Mouse (Mus musculus) cerebellum, adult 11 months (tissue): ENCODE measurements around the gene Olfr601.
"Not testable (repeated sequence)": the region's sequence is repeated elsewhere in the genome, so short reads cannot be mapped to it uniquely, and the experiment has no call there.

Source experiments
- DNase-seq: peaks from one replicate; pipeline ENCODE4 v3.0.0; 2022

The Olfr601 gene

DNA sequence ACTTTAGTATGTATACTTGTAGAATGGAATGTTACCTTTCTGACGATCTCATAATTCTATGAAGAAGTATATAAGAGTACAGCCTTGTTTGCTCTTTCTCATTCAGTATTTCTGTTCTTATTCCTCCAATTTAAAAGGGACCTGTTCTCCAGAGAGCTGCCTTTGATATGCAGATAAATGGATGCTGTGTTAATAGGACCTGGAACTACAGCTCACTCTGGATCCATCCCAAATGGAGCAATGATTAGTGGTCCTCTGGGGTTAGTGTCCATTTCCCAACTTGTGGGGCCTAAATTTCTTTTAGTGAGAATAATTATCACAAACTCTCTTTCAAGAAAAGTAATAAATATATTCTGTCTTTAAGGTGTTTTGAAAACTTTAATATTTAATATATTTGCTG is at the start of gene Olfr601:
Olfr601 (minus strand) TSS at position 101 of the 400 bp plus-strand sequence.
- DNase-seq, result no peak

DNA sequence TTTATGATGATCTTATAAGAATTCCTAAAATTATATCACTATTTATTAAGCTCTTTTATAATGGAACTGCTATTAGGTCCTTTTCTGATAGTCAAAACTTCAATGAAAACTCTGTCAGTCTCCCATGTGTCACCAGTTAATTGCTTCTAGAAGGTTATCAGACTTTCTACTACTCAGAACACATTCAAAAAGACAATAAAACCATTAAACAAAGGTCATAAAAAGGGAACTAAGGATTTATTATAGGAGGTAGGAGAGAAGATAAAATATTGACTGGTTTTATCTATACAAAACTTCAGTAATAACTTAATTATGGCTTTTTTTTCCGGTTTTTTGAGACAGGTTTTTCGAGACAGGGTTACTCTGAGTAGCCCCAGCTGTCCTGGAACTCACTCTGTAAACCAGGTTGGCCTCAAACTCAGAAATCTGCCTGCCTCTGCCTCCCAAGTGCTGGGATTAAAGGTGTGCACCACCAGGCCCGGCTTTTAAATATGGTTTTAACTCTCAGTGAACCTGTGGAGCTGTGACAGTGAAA is 44.1 kb upstream of the Olfr601 start:
- not testable (repeated sequence) for DNase-seq

DNA sequence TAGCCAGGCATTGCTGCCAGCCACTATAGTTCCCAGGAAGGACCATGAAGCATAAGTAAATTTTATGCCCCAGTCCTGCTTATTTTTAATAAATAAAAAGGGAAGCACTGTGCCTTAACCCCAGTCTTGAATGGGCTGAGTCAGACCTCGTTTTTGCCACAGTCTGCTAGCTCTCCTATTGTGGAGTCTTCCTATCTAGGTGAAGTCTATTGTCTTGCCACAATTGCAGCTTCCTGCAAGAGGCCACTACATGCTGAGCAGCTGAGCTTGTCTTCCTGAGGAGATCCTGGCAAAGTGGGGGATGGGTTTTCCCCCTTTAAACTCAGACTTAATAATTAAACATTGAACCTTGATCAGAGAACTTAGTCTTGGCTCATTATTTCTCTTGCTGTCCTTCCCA is 36.5 kb upstream of the Olfr601 start:
- DNase-seq, result no peak

DNA sequence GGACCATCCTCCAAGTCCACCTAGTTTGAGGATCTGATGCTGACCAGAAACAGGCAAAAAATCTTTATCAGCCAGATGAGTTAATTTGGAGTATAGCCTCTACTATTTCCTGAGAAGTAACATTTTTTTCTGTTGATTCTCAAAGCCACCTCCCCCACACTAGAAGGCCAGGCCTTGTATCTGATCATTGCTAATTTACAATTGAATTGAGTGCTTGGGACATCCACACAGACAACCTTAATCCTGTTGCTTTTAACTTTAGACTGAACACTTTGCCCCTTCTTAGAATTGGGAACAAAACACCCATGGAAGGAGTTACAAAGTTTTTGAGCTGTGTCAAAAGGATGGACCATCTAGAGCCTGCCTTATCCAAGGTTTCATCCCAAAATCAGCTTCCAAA is 35.3 kb upstream of the Olfr601 start:
- no peak for DNase-seq

DNA sequence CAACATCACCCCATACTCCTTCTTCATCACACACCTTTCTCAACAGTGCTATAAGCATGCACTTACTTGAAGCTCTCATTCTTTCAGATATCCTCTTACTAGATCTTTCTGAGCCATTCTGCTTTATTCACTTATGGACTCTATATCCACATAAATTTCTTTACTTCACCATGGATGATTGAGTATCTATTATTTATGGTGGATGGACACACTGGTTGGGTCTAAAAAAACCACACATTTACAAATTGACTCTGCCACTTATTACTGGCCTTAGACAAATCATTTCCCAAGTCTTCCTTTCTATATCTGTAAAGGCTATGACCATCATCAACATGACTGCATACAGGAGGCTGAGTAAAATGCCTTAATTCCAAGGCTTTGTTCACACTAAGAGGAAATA is 23.6 kb upstream of the Olfr601 start, which contains the start of gene Olfr603:
Olfr603 (minus strand) TSS at position 101 of the 400 bp plus-strand sequence.
- DNase-seq, result no peak

DNA sequence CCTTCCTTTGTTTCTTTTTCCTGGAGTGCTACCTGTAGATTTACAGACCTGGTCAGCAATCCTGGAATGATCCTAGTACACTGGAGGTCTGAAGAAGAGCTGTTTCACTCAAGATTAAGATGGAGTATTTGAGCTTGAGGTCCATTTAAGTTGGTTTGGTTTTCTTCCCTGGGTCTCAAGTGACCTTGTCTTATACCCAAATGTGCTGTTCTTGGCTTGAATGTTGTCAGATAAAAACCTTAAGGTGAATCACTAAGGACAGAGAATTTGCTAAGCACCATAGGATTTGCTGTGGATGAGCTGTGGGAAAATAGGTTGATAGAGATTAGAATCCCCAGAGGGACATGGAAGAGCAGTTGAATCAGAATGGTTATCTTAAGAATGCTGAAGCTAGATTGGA is 12.9 kb downstream of the Olfr601 start, which contains the start of gene Olfr600:
Olfr600 (minus strand) TSS at position 101 of the 400 bp plus-strand sequence.
- DNase-seq, result no peak

DNA sequence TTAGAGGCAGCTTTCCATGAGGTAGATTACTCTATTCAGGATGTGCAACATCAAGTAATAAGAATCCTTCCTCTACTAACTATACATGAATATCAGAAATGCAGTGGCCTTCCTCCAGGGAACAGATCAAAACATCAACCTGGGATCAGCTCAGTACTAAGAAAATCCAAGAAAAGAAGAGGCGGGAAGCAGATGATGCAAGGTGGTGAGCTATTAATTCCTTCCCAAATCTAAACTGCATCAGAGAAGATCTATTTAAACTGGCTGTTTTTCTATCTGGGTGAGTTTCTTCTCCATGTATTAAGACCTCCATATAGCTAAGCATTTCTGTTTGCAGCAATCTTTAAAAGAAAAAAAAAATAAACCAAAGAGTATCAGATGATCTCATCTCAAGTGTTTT is 26.8 kb downstream of the Olfr601 start, which contains the start of gene Olfr599:
Olfr599 (plus strand) TSS at position 301 of the 400 bp plus-strand sequence.
- DNase-seq, result no peak

DNA sequence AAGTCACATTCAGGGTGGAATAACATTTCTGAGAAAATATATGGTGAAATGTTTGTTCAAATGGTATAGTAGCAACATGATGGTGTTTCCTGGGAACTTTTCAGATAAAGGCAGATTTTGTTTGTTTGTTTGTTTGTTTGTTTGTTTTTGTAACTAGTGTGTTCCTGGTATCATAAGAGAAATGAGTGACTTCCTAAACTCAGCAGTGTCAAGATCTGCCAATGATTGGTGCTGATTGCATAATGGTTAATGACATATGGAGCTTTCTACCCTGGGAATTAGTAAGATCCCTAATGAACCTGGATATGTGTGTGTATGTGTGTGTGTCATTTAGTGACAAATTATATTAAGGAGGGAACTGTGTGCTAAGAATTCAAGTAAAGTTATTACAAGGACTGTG is 39.2 kb downstream of the Olfr601 start, which contains the start of gene Olfr598:
Olfr598 (plus strand) TSS at position 301 of the 400 bp plus-strand sequence.
- no peak for DNase-seq

DNA sequence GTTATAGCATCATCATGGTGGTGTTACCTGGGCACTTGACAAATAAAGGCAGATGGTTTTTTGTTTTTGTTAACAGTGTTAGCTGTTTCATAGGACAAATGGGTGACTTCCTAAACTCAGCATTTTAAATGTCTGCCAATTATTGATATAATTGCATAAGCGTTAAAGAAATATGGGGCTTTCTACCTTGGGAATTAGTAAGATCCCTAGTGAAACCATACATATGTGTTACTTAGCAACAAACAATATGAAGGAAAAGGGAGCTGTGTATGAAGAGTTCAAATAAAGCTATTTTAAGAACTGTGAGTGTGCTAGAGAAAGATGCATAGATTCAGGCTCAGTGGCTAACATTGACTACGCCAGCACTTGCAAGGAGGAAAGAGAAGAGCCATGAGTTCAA is 46.4 kb downstream of the Olfr601 start, which contains the start of gene Olfr597:
Olfr597 (plus strand) TSS at position 301 of the 400 bp plus-strand sequence.
- DNase-seq, result not testable (repeated sequence)
